In genomic region chr12:46419591-46419990, GRCm38 (mm10) we compare ENCODE assay signal across 18 mouse cellular contexts.
DNase-seq lines count a peak whose midpoint lies in the region; ATAC-seq and TF ChIP-seq lines count a peak whose summit lies in the region.
"Had no signal": no experiment of that assay in that cellular context is flagged by ENCODE, and none has a peak within 500 bp of the region (broad histone marks: within the 10 kb centered on the region; RNA-seq: fewer than 3 reads in every experiment).

No protein-coding gene starts in this region.

- no peaks in the 10 kb centered on the region for H3K4me1 ChIP-seq in heart, embryonic 11.5 days (ENCODE audit: control insufficient read depth, insufficient read depth, low read length)
- peaks cover 40% of the 10 kb centered on the region for H3K4me1 ChIP-seq in G1E (ENCODE audit: insufficient read depth, low read depth, low read length)
- peaks cover 0 to 7% of the 10 kb centered on the region in 2 experiments; a peak in 1 of 4 replicates for H3K4me1 ChIP-seq in liver, embryonic 14.5 days (replicated peaks; ENCODE audit: control insufficient read depth in 2 of 2, insufficient read depth in 2 of 2, low read length in 1 of 2)
- H3K4me1 ChIP-seq: embryonic facial prominence, embryonic 10.5 days; forebrain, embryonic 13.5 days; heart, embryonic 13.5 days; hindbrain, embryonic 12.5 days had no signal

- no peak overlapping the region for H3K9ac ChIP-seq in heart, embryonic 11.5 days (ENCODE audit: low read depth, low read length)
- no peak overlapping the region for H3K9ac ChIP-seq in liver, embryonic 14.5 days (replicated peaks)
- H3K9ac ChIP-seq: forebrain, embryonic 13.5 days; forebrain, postnatal 0 days; heart, embryonic 13.5 days; hindbrain, embryonic 12.5 days had no signal

- no peak overlapping the region for H3K4me2 ChIP-seq in heart, embryonic 11.5 days
- H3K4me2 ChIP-seq in liver, embryonic 14.5 days (ENCODE audit: low read depth): no peak overlapping the region
- H3K4me2 ChIP-seq: forebrain, embryonic 13.5 days; heart, embryonic 13.5 days; hindbrain, embryonic 12.5 days had no signal

- H3K27me3 ChIP-seq in heart, embryonic 11.5 days (ENCODE audit: control insufficient read depth, insufficient read depth, low read length): no peaks in the 10 kb centered on the region
- no peaks in the 10 kb centered on the region for H3K27me3 ChIP-seq in G1E (ENCODE audit: insufficient read depth, low read length)
- H3K27me3 ChIP-seq in liver, embryonic 14.5 days (ENCODE audit: control insufficient read depth, insufficient read depth, low read length): no peaks in the 10 kb centered on the region
- H3K27me3 ChIP-seq: forebrain, embryonic 13.5 days; heart, embryonic 13.5 days; hindbrain, embryonic 12.5 days had no signal

- no peak for TF ChIP-seq CTCF in G1E (IDR thresholded peaks at IDR 0.05; ENCODE audit: low read depth, low read length)
- no peak for TF ChIP-seq CTCF in liver, embryonic 14.5 days (IDR thresholded peaks at IDR 0.05; ENCODE audit: low read depth)

- no peaks in the 10 kb centered on the region for H3K36me3 ChIP-seq in heart, embryonic 11.5 days (ENCODE audit: control insufficient read depth, insufficient read depth, low read length)
- no peaks in the 10 kb centered on the region for H3K36me3 ChIP-seq in G1E (replicated peaks)
- no peaks in the 10 kb centered on the region for H3K36me3 ChIP-seq in liver, embryonic 14.5 days (replicated peaks; ENCODE audit: control insufficient read depth, insufficient read depth, low read depth)
- H3K36me3 ChIP-seq: embryonic facial prominence, embryonic 10.5 days; heart, embryonic 13.5 days; hindbrain, embryonic 12.5 days had no signal

- no peak for DNase-seq in heart, adult 18-20 months
- peak; percentile 59 for DNase-seq in G1E (ENCODE audit: low spot score)
- DNase-seq in brain, adult 2 months (ENCODE audit: low read depth, low spot score): peak; percentile 66
- DNase-seq in liver, embryonic 14.5 days (ENCODE audit: low read depth in 3 of 3, low spot score in 3 of 3): peak in 1 of 3 experiments; percentile 11
- no peak for DNase-seq in right cerebral cortex, postnatal 36 days (ENCODE audit: low spot score in 2 of 2)
- no peak for DNase-seq in lung, postnatal 4 days
- DNase-seq: adrenal gland, postnatal 10 days; cerebellum, adult 2 months; gastrocnemius, postnatal 36 days; heart, adult 2 months; heart, postnatal 4 days had no signal

- no peak overlapping the region for H3K27ac ChIP-seq in heart, embryonic 11.5 days (ENCODE audit: low read depth, low read length)
- H3K27ac ChIP-seq in liver, embryonic 14.5 days: no peak overlapping the region
- H3K27ac ChIP-seq: embryonic facial prominence, embryonic 10.5 days; forebrain, embryonic 13.5 days; heart, adult 2 months; heart, embryonic 13.5 days; hindbrain, embryonic 12.5 days; hindbrain, postnatal 0 days had no signal

- H3K4me3 ChIP-seq in heart, embryonic 11.5 days (ENCODE audit: low read depth, low read length): no peak overlapping the region
- no peak overlapping the region for H3K4me3 ChIP-seq in G1E (ENCODE audit: low read depth, low read length)
- H3K4me3 ChIP-seq in liver, embryonic 14.5 days (ENCODE audit: insufficient read depth in 1 of 2, low read depth in 2 of 2, low read length in 2 of 2): no peak overlapping the region
- H3K4me3 ChIP-seq: embryonic facial prominence, embryonic 10.5 days; forebrain, embryonic 13.5 days; heart, adult 2 months; heart, embryonic 13.5 days; hindbrain, embryonic 12.5 days had no signal

- H3K9me3 ChIP-seq in heart, embryonic 11.5 days (replicated peaks; ENCODE audit: control insufficient read depth, low read length): no peaks in the 10 kb centered on the region
- no peaks in the 10 kb centered on the region for H3K9me3 ChIP-seq in G1E (replicated peaks)
- no peaks in the 10 kb centered on the region for H3K9me3 ChIP-seq in liver, embryonic 14.5 days (ENCODE audit: control insufficient read depth, low read length)
- H3K9me3 ChIP-seq: embryonic facial prominence, embryonic 10.5 days; forebrain, embryonic 13.5 days; heart, embryonic 13.5 days; hindbrain, embryonic 12.5 days had no signal

- 76% methylated on average over 4 of the region's 4 CpGs for WGBS in heart, embryonic 11.5 days (ENCODE audit: insufficient replicate concordance)
- 42% methylated on average over 4 of the region's 4 CpGs for WGBS in liver, embryonic 14.5 days (ENCODE audit: insufficient replicate concordance)

- TF ChIP-seq EP300 in liver, embryonic 14.5 days (IDR thresholded peaks at IDR 0.05; ENCODE audit: low read depth): no peak; the same call in 1 of the 2 replicates

- peak; percentile 77 for ATAC-seq in heart, embryonic 11.5 days (replicated peaks; ENCODE audit: insufficient number of reproducible peaks, low FRiP score, low TSS enrichment)
- ATAC-seq in G1E (ENCODE audit: extremely low read depth, insufficient number of reproducible peaks, low FRiP score, poor library complexity, severe bottlenecking): peak; percentile 92
- peak; percentile 62; the same call in 1 of the 2 replicates for ATAC-seq in liver, embryonic 14.5 days (ENCODE audit: insufficient read depth)
- ATAC-seq: forebrain, embryonic 13.5 days; hindbrain, postnatal 0 days had no signal

Comparison
In these comparisons a context has a peak if more than half of its experiments do, and no peak if none do; other contexts are left out.
1. DNase-seq: peak in G1E (single experiment) and brain, adult 2 months (single experiment); none in heart, adult 18-20 months (0 of 2), right cerebral cortex, postnatal 36 days (0 of 2) and lung, postnatal 4 days (0 of 2).
2. Peak in every context shown above with its lines, with median percentiles within 50 percentile points of each other: ATAC-seq.